Mouse (Mus musculus) testis, adult 2 months (tissue): ENCODE results near the gene Fam241b.

ENCODE experiments used
- CTCF ChIP-seq: fragments of 200-500 bp; IDR thresholded peaks from 2 replicates; pipeline ENCODE4 v1.5.1; 2012; ENCODE audit warnings: low read depth, mild to moderate bottlenecking, inconsistent platforms, low read length, moderate library complexity; ENCODE audit not compliant: control insufficient read depth, insufficient read depth, insufficient replicate concordance
- POLR2A ChIP-seq: fragments of 200-500 bp; IDR thresholded peaks from 2 replicates; pipeline ENCODE4 v1.6.1; 2012; ENCODE audit warnings: low read depth, mild to moderate bottlenecking, inconsistent platforms, low read length, moderate library complexity; ENCODE audit not compliant: control insufficient read depth

DNA sequence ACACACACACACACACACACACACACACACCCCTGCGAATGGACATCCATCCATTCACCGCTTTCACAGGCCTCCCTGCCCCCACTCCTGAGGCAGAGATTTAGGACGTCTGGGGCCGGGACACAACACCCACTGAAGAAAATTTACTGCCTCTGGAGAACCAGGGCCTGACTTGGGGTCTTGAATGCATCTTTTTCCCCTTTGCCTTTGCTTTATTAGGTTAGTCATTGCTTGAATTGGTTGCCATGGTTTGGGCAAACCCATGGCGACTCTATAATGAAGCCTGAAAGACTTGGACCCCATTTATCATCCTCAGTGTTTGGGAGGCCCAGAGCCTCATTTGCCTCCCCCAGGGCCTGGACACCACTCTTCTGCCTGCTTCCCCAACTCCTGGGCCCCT, 2.2 kb upstream of the Fam241b start:
- TF ChIP-seq CTCF (no peak), POLR2A (no peak)
